Mouse (Mus musculus): ENCODE data around the gene Insyn1.

Gene Insyn1

GRCm38 (mm10) chr9:58487851-58488801, at the start of gene Insyn1:
Gene Insyn1 (plus strand): TSS chr9:58488603.
- DNase-seq (ENCODE audit: extremely low read depth, low read depth, low spot score), result no peak

GRCm38 (mm10) chr9:58438921-58439396, 49.4 kb upstream of the Insyn1 start:
- DNase-seq (ENCODE audit: extremely low read depth, low read depth, low spot score), result no peak

DNA sequence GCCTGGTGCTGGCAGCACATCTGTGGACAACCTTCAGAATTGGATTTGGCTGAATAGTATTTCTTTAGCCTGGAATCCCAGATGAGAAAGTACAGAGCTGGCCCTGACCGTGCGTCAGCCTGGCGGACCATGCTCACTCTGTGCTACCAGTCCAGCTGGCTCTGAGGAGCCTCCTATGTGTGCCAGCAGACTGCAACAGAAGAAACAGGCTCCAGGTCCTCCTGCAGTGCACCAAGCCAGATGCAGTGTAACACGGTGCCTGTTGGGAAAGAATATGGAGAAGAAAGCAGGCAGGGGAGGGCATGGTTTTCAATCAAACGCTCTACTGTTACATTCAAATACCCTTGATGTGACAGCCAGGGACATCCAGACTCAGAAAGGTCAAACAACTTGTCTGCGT, 48.3 kb upstream of the Insyn1 start:
- no peak for DNase-seq (ENCODE audit: extremely low read depth, low read depth, low spot score)

GRCm38 (mm10) chr9:58440614-58441013, 47.8 kb upstream of the Insyn1 start:
- no peak for DNase-seq (ENCODE audit: extremely low read depth, low read depth, low spot score)

GRCm38 (mm10) chr9:58441351-58442104, 46.9 kb upstream of the Insyn1 start:
- no peak for DNase-seq (ENCODE audit: extremely low read depth, low read depth, low spot score)

GRCm38 (mm10) chr9:58442105-58443010, 46.0 kb upstream of the Insyn1 start:
- DNase-seq (ENCODE audit: extremely low read depth, low read depth, low spot score), result no peak

DNA sequence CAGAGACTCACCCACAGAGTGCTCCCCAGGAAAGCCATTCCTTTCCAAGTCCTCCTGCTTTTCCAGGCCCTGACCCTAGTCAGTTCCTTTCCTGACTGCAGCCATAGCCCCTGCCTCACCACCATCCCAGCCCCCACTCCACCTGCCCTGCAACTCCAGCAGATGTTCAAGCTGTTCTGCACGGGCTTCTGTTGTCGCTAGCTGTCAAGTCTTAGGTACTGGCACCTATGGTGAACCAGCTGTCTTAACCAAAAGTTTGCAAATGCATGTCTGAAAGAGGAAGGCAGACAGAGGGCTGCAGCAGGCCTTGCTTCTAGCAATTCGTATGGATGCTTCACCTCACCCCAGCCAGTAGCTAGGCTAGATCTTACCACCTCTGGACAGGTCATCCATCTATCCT, 45.3 kb upstream of the Insyn1 start:
- no peak for DNase-seq (ENCODE audit: extremely low read depth, low read depth, low spot score)

DNA sequence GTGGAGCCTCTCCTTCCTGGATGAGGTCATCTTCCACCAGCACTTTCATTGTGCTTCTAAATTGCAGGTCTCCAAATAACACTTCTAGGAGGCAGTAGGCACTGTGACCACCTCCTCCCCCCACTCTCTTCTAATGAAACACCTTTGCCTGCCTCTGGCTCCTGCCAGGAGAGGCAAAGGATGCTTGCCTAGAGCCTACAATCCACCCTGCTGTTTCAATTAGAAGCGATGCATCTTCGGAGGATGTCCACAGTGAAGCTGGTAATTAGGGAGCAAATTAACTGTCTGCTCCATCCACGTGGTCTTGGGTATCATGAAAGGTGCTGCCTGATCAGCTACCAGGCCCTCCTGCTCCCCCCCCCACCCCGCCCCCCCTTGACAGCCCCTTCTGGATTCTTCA, 41.6 kb upstream of the Insyn1 start:
- no peak for DNase-seq (ENCODE audit: extremely low read depth, low read depth, low spot score)

- no peak for DNase-seq (ENCODE audit: extremely low read depth, low read depth, low spot score)
These were observed 40.3 kb upstream of the Insyn1 start for GRCm38 (mm10) chr9:58447997-58448595.

DNA sequence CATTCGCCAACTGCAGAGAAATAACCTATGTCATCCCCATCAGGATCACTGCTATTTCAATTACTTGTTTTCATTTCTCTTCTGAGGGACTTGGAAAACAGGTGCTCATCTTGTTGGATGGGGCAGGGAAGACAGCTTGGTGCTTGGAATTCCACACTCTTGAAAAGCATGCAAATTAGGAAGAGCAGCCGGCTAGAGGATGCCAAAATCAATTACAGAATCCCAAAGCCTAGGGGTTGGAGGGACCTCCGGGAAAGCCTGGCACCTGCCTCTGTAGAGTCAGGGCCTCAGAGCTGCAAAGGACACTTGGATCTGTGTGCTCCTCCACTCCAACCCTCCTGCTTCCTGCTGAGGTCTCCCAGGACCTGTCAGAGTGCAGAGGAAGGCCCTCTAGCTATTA, 38.9 kb upstream of the Insyn1 start:
- no peak for DNase-seq (ENCODE audit: extremely low read depth, low read depth, low spot score)

GRCm38 (mm10) chr9:58453791-58454378, 34.5 kb upstream of the Insyn1 start:
- DNase-seq (ENCODE audit: extremely low read depth, low read depth, low spot score), result no peak

DNA sequence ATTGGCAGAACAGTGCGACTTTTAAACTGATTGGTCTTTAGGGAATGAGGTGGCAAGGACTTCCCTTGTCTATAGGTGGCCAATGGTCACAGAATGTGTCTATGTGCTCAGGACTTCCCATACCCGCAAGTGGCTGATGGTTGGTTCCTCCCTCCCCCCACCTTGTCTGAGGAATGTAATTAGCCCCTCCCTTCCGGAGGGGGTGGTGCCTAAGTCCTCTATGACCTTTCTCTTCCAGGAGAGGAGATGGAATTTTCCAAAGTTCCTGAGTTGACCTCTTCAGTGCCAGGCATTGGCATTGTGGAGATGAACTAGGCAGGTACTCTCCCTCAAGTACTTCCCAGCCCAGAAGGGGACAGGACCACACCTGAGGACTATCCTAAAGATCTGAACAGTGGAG, 33.5 kb upstream of the Insyn1 start:
- no peak for DNase-seq (ENCODE audit: extremely low read depth, low read depth, low spot score)

- no peak for DNase-seq (ENCODE audit: extremely low read depth, low read depth, low spot score)
These were observed 32.6 kb upstream of the Insyn1 start for GRCm38 (mm10) chr9:58455798-58456197.

DNA sequence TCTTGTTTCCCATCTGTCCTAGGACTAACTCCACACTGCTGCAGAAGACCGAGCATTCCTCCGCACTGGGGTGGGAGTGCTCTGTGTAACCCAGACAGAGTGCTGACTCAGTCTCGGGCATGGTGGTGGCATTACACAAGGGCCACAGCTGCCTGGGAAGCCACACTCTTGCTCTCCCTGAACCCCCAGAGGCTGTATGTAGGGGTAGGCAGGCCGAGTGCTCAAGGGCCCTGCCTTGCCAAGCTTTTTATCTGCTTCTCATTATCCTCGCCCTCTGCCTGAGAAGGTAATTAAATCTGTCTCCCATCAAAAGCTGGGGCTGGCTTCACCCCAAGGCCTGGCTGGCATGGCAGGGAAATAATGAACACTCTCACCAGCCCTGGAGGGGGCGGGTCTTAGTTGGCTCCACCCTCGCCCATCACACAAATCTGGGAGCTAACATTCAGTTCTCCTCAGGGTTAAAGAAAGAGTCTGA, 30.9 kb upstream of the Insyn1 start:
- DNase-seq (ENCODE audit: extremely low read depth, low read depth, low spot score), result no peak

GRCm38 (mm10) chr9:58458341-58458740, 30.1 kb upstream of the Insyn1 start:
- no peak for DNase-seq (ENCODE audit: extremely low read depth, low read depth, low spot score)

DNA sequence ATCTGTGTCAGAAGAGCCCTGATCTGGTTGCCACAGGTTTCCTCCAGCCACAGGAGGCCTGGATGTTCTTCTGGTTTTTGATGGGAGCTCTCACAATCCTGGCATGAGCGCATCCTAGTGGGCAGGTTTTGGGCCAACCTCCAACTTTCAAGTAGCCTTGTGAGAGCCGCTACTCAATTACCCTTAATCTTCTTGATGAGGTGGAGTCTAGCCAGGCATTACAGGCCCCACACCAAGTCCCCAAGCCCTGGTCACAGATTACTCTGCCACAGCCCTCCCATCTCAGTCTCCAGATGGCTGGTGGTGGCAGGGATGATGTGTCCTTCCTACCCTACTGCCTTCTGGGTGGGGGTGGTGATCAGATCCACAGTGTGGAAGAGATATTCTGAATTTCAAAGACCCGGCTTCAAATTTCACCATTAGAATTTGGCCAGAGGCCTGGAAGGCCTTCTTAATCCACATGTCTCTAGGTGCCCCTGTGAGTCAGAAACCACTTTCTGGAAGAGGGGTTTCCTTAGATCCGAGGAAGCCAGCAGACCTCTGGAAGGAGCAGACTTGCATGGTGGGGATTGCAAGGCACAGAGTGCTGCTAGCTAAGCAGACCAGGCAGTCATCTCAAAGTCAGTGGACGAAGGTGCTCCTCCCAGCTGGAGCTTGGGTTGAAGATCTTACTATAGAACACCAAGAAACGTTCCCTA, 29.4 kb upstream of the Insyn1 start:
- no peak for DNase-seq (ENCODE audit: extremely low read depth, low read depth, low spot score)

- no peak for DNase-seq (ENCODE audit: extremely low read depth, low read depth, low spot score)
These were observed 20.9 kb upstream of the Insyn1 start for GRCm38 (mm10) chr9:58467345-58468025.

GRCm38 (mm10) chr9:58470466-58470865, 17.9 kb upstream of the Insyn1 start:
- DNase-seq (ENCODE audit: extremely low read depth, low read depth, low spot score), result no peak

Measured in fat pad, adult 2 months (tissue).